Mouse (Mus musculus) fibroblast of lung, adult 2 months (primary cell): ENCODE measurements around the gene Hamp2.

ENCODE experiments used
- DNase-seq: peaks from one replicate; pipeline ENCODE4 v3.0.0-alpha.2; 2011; ENCODE audit warnings: low read depth

Hamp2 gene

GRCm38 (mm10) chr7:30891746-30892145 lies 32.7 kb downstream of the Hamp2 start:
- DNase-seq, result no peak

GRCm38 (mm10) chr7:30890681-30891080 lies 33.8 kb downstream of the Hamp2 start:
- no peak for DNase-seq

- DNase-seq, result no peak
These were observed 35.7 kb downstream of the Hamp2 start for GRCm38 (mm10) chr7:30888786-30889185.

- DNase-seq, result no peak
These were observed 36.8 kb downstream of the Hamp2 start for GRCm38 (mm10) chr7:30887568-30888188.

GRCm38 (mm10) chr7:30886852-30887251 lies 37.6 kb downstream of the Hamp2 start:
- DNase-seq, result no peak

- no peak for DNase-seq
These were observed 40.4 kb downstream of the Hamp2 start for GRCm38 (mm10) chr7:30884047-30884446.

- DNase-seq, result no peak
These were observed 43.1 kb downstream of the Hamp2 start for GRCm38 (mm10) chr7:30881367-30881766.

GRCm38 (mm10) chr7:30880176-30880575 lies 44.3 kb downstream of the Hamp2 start, which contains the start of gene Cd22:
Cd22 (minus strand) TSS chr7:30880342.
- no peak for DNase-seq

- DNase-seq, result no peak
These were observed 45.5 kb downstream of the Hamp2 start for GRCm38 (mm10) chr7:30878950-30879349.

- no peak for DNase-seq
These were observed 51.4 kb downstream of the Hamp2 start for GRCm38 (mm10) chr7:30873083-30873482.
